Mouse (Mus musculus): ENCODE results near the gene Tubb2a. TPM values are rescaled to one million over a fixed set of nuclear protein-coding genes. Genes with fewer than 3 reads are reported as not detected.

The Tubb2a gene
- polyA plus RNA-seq, 2 experiments = 44.5 to 70.6 TPM

- Histone ChIP-seq H3K9ac (replicated peaks) (no peak overlapping the region), H3K9me3 (ENCODE audit: control insufficient read depth, low read length) (no peaks in the 10 kb centered on the region), H3K27ac (no peak overlapping the region), H3K27me3 (ENCODE audit: control insufficient read depth, insufficient read depth, low read length) (no peaks in the 10 kb centered on the region), H3K4me1 (replicated peaks; ENCODE audit: control insufficient read depth in 2 of 2, insufficient read depth in 2 of 2, low read length in 1 of 2) (no peaks in the 10 kb centered on the region), H3K4me2 (ENCODE audit: low read depth) (no peak overlapping the region), H3K4me3 (ENCODE audit: insufficient read depth in 1 of 2, low read depth in 2 of 2, low read length in 2 of 2) (no peak overlapping the region), H3K36me3 (replicated peaks; ENCODE audit: control insufficient read depth, insufficient read depth, low read depth) (no peaks in the 10 kb centered on the region)
- no peak for TF ChIP-seq EP300 (IDR thresholded peaks at IDR 0.05; ENCODE audit: low read depth)
- TF ChIP-seq CTCF (IDR thresholded peaks at IDR 0.05; ENCODE audit: low read depth) = no peak
- WGBS (ENCODE audit: insufficient replicate concordance) = 54% methylated on average over 7 of the region's 7 CpGs
- ATAC-seq (ENCODE audit: insufficient read depth) = no peak
- DNase-seq (ENCODE audit: low read depth in 3 of 3, low spot score in 3 of 3) = no peak
Observed at GRCm38 (mm10) chr13:34087052-34087812, 9.4 kb upstream of the Tubb2a start.

DNA sequence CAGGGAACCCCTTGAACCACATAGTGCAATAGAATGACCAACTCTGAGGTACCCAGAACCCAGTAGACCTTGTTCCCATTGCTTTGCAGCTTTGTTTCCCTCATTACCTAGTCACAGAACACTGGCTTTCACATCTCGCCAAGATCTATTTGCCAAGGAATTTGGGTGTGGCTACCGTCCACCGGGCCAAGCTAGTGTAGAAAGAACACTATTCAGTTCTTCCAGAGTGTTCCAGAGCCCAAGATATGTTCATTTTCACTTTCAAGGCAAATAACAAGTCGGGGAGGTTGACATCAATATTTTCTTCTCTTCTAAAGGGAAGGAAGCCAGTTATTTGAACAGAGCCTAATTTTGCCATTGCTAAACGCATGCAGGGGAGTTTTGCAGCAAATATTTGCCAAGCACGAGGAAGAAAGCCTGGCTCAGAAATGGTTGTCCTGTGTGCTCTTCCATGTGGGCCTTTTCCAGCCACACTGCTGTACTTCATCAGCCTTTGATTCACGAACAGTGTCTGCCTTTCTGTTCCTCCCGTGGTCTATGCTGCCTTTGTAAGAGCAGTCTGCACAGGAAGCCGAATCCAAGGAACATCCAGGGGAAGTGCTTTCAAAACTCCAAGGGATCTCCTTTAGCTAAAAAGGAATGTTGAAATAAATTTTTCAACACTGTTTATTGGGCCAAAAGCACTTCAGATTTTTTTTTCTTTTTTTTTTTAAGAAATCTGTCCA is 6.4 kb upstream of the Tubb2a start:
- no peak overlapping the region for H3K4me3 ChIP-seq (ENCODE audit: insufficient read depth in 1 of 2, low read depth in 2 of 2, low read length in 2 of 2)
- ATAC-seq (ENCODE audit: insufficient read depth) (no peak), DNase-seq (ENCODE audit: low read depth in 3 of 3, low spot score in 3 of 3) (no peak)
- H3K27me3 ChIP-seq (ENCODE audit: control insufficient read depth, insufficient read depth, low read length) = no peaks in the 10 kb centered on the region
- H3K4me2 ChIP-seq (ENCODE audit: low read depth) = no peak overlapping the region
- 58% methylated on average over 9 of the region's 9 CpGs for WGBS (ENCODE audit: insufficient replicate concordance)
- TF ChIP-seq CTCF (IDR thresholded peaks at IDR 0.05; ENCODE audit: low read depth) (no peak), EP300 (IDR thresholded peaks at IDR 0.05; ENCODE audit: low read depth) (no peak)
- H3K27ac ChIP-seq = no peak overlapping the region
- no peaks in the 10 kb centered on the region for H3K36me3 ChIP-seq (replicated peaks; ENCODE audit: control insufficient read depth, insufficient read depth, low read depth)
- no peaks in the 10 kb centered on the region for H3K4me1 ChIP-seq (replicated peaks; ENCODE audit: control insufficient read depth in 2 of 2, insufficient read depth in 2 of 2, low read length in 1 of 2)
- no peaks in the 10 kb centered on the region for H3K9me3 ChIP-seq (ENCODE audit: control insufficient read depth, low read length)
- H3K9ac ChIP-seq (replicated peaks) = no peak overlapping the region

- Histone ChIP-seq H3K9ac (replicated peaks) (no peak overlapping the region), H3K4me3 (ENCODE audit: insufficient read depth in 1 of 2, low read depth in 2 of 2, low read length in 2 of 2) (no peak overlapping the region), H3K27ac (no peak overlapping the region), H3K9me3 (ENCODE audit: control insufficient read depth, low read length) (no peaks in the 10 kb centered on the region), H3K4me2 (ENCODE audit: low read depth) (no peak overlapping the region), H3K36me3 (replicated peaks; ENCODE audit: control insufficient read depth, insufficient read depth, low read depth) (no peaks in the 10 kb centered on the region), H3K27me3 (ENCODE audit: control insufficient read depth, insufficient read depth, low read length) (no peaks in the 10 kb centered on the region), H3K4me1 (replicated peaks; ENCODE audit: control insufficient read depth in 2 of 2, insufficient read depth in 2 of 2, low read length in 1 of 2) (peaks cover 3 to 10% of the 10 kb centered on the region in 2 experiments)
- no peak for ATAC-seq (ENCODE audit: insufficient read depth)
- no peak for TF ChIP-seq EP300 (IDR thresholded peaks at IDR 0.05; ENCODE audit: low read depth)
- no peak for TF ChIP-seq CTCF (IDR thresholded peaks at IDR 0.05; ENCODE audit: low read depth)
- DNase-seq (ENCODE audit: low read depth in 3 of 3, low spot score in 3 of 3) = no peak
- 67% methylated on average over 4 of the region's 4 CpGs for WGBS (ENCODE audit: insufficient replicate concordance)
Observed at GRCm38 (mm10) chr13:34081926-34082325, 4.1 kb upstream of the Tubb2a start.

DNA sequence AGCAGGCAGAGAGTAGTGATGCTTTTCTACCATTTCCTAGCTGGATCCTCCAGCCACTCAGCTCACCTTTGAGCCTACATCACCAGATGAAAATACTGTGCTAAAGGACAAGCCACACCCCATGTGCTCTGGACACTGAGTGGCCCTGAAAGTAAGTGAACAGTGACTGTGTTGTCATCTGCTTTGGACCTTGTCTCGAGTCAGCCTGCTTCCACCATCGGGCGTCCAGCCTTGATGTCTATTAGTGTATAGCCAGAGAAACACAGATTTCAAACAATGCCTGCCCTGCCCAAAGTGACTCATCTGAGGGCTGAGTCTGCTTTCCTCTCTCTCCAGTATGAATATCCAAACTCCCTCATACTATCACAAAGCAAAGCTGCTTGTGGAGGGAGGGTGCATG is 2.0 kb upstream of the Tubb2a start:
- TF ChIP-seq EP300 (IDR thresholded peaks at IDR 0.05; ENCODE audit: low read depth) (no peak), CTCF (IDR thresholded peaks at IDR 0.05; ENCODE audit: low read depth) (no peak)
- H3K4me2 ChIP-seq (ENCODE audit: low read depth) = no peak overlapping the region
- H3K4me3 ChIP-seq (ENCODE audit: insufficient read depth in 1 of 2, low read depth in 2 of 2, low read length in 2 of 2) = no peak overlapping the region
- 64% methylated on average over 3 of the region's 3 CpGs for WGBS (ENCODE audit: insufficient replicate concordance)
- H3K27ac ChIP-seq = no peak overlapping the region
- H3K36me3 ChIP-seq (replicated peaks; ENCODE audit: control insufficient read depth, insufficient read depth, low read depth) = no peaks in the 10 kb centered on the region
- ATAC-seq (ENCODE audit: insufficient read depth) (no peak), DNase-seq (ENCODE audit: low read depth in 3 of 3, low spot score in 3 of 3) (no peak)
- no peaks in the 10 kb centered on the region for H3K27me3 ChIP-seq (ENCODE audit: control insufficient read depth, insufficient read depth, low read length)
- H3K4me1 ChIP-seq (replicated peaks; ENCODE audit: control insufficient read depth in 2 of 2, insufficient read depth in 2 of 2, low read length in 1 of 2) = peaks cover 6 to 15% of the 10 kb centered on the region in 2 experiments
- no peaks in the 10 kb centered on the region for H3K9me3 ChIP-seq (ENCODE audit: control insufficient read depth, low read length)
- no peak overlapping the region for H3K9ac ChIP-seq (replicated peaks)

All from liver, embryonic 14.5 days (tissue).